Mouse (Mus musculus): Measurements from ENCODE around the gene Faap20. TPM values are rescaled to one million over a fixed set of nuclear protein-coding genes. Genes with fewer than 3 reads are reported as not detected.
"Not testable (repeated sequence)": the region's sequence is repeated elsewhere in the genome, so short reads cannot be mapped to it uniquely, and the experiment has no call there.

Gene Faap20
- polyA plus RNA-seq, 1 experiment from 2014 or later, result 104 TPM

GRCm38 (mm10) chr4:155248054-155248453, 1.5 kb upstream of the Faap20 start:
- not testable (repeated sequence) for H3K36me3 ChIP-seq (ENCODE audit: control insufficient read depth, insufficient read depth, low read length); H3K27me3 ChIP-seq (ENCODE audit: control insufficient read depth, insufficient read depth, low read length); DNase-seq (ENCODE audit: low spot score); ATAC-seq (ENCODE audit: insufficient number of reproducible peaks, low FRiP score, low TSS enrichment, low read depth); H3K4me2 ChIP-seq (ENCODE audit: low read depth, severe bottlenecking); H3K27ac ChIP-seq (replicated peaks; ENCODE audit: low read depth, low read length); H3K9ac ChIP-seq (ENCODE audit: low read length); H3K4me3 ChIP-seq (ENCODE audit: low read depth, low read length); H3K9me3 ChIP-seq (ENCODE audit: control insufficient read depth, low read length)
- H3K4me1 ChIP-seq (ENCODE audit: control insufficient read depth, insufficient read depth, low read length), result peaks cover 22% of the 10 kb centered on the region
- WGBS, result 94% methylated on average over 3 of the region's 3 CpGs

GRCm38 (mm10) chr4:155249257-155249647, 350 bp upstream of the Faap20 start:
- Histone ChIP-seq H3K27me3 (ENCODE audit: control insufficient read depth, insufficient read depth, low read length) (no peaks in the 10 kb centered on the region), H3K4me2 (ENCODE audit: low read depth, severe bottlenecking) (peak overlapping the region; percentile 97), H3K27ac (replicated peaks; ENCODE audit: low read depth, low read length) (peak overlapping the region; percentile 94), H3K9ac (ENCODE audit: low read length) (peak overlapping the region; percentile 83), H3K9me3 (ENCODE audit: control insufficient read depth, low read length) (no peaks in the 10 kb centered on the region), H3K36me3 (ENCODE audit: control insufficient read depth, insufficient read depth, low read length) (no peaks in the 10 kb centered on the region), H3K4me3 (ENCODE audit: low read depth, low read length) (peak overlapping the region; percentile 61), H3K4me1 (ENCODE audit: control insufficient read depth, insufficient read depth, low read length) (peaks cover 22% of the 10 kb centered on the region)
- DNase-seq (ENCODE audit: low spot score), result peak; percentile 98
- 0% methylated on average over 9 of the region's 9 CpGs for WGBS
- ATAC-seq (ENCODE audit: insufficient number of reproducible peaks, low FRiP score, low TSS enrichment, low read depth), result peak; percentile 70

- peak; percentile 35 for DNase-seq (ENCODE audit: low spot score)
- H3K27me3 ChIP-seq (ENCODE audit: control insufficient read depth, insufficient read depth, low read length), result no peaks in the 10 kb centered on the region
- H3K9ac ChIP-seq (ENCODE audit: low read length), result peak overlapping the region; percentile 83
- H3K4me3 ChIP-seq (ENCODE audit: low read depth, low read length), result peak overlapping the region; percentile 61
- ATAC-seq (ENCODE audit: insufficient number of reproducible peaks, low FRiP score, low TSS enrichment, low read depth), result no peak
- peak overlapping the region; percentile 94 for H3K27ac ChIP-seq (replicated peaks; ENCODE audit: low read depth, low read length)
- H3K9me3 ChIP-seq (ENCODE audit: control insufficient read depth, low read length), result no peaks in the 10 kb centered on the region
- H3K4me2 ChIP-seq (ENCODE audit: low read depth, severe bottlenecking), result peak overlapping the region; percentile 97
- H3K4me1 ChIP-seq (ENCODE audit: control insufficient read depth, insufficient read depth, low read length), result peaks cover 22% of the 10 kb centered on the region
- 16% methylated on average over 23 of the region's 23 CpGs for WGBS
- H3K36me3 ChIP-seq (ENCODE audit: control insufficient read depth, insufficient read depth, low read length), result no peaks in the 10 kb centered on the region
Measured at GRCm38 (mm10) chr4:155250361-155251117, 937 bp downstream of the Faap20 start.

- Histone ChIP-seq H3K27ac (replicated peaks; ENCODE audit: low read depth, low read length) (no peak overlapping the region), H3K4me2 (ENCODE audit: low read depth, severe bottlenecking) (peak overlapping the region; percentile 97), H3K36me3 (ENCODE audit: control insufficient read depth, insufficient read depth, low read length) (peaks cover 2% of the 10 kb centered on the region; the same call in 1 of the 2 replicates), H3K4me3 (ENCODE audit: low read depth, low read length) (peak overlapping the region; percentile 61; the same call in 1 of the 2 replicates), H3K27me3 (ENCODE audit: control insufficient read depth, insufficient read depth, low read length) (no peaks in the 10 kb centered on the region), H3K4me1 (ENCODE audit: control insufficient read depth, insufficient read depth, low read length) (peaks cover 22% of the 10 kb centered on the region), H3K9me3 (ENCODE audit: control insufficient read depth, low read length) (no peaks in the 10 kb centered on the region), H3K9ac (ENCODE audit: low read length) (no peak overlapping the region; the same call in none of the 2 replicates)
- DNase-seq (ENCODE audit: low spot score), result no peak
- WGBS, result 83% methylated on average over 3 of the region's 3 CpGs
- no peak for ATAC-seq (ENCODE audit: insufficient number of reproducible peaks, low FRiP score, low TSS enrichment, low read depth)
Measured at GRCm38 (mm10) chr4:155251147-155251546, 1.5 kb downstream of the Faap20 start.

GRCm38 (mm10) chr4:155252253-155252652, 2.7 kb downstream of the Faap20 start:
- Histone ChIP-seq H3K4me2 (ENCODE audit: low read depth, severe bottlenecking) (no peak overlapping the region), H3K4me1 (ENCODE audit: control insufficient read depth, insufficient read depth, low read length) (peaks cover 19% of the 10 kb centered on the region), H3K27me3 (ENCODE audit: control insufficient read depth, insufficient read depth, low read length) (no peaks in the 10 kb centered on the region), H3K36me3 (ENCODE audit: control insufficient read depth, insufficient read depth, low read length) (peaks cover 4% of the 10 kb centered on the region), H3K4me3 (ENCODE audit: low read depth, low read length) (no peak overlapping the region), H3K9me3 (ENCODE audit: control insufficient read depth, low read length) (no peaks in the 10 kb centered on the region), H3K9ac (ENCODE audit: low read length) (no peak overlapping the region), H3K27ac (replicated peaks; ENCODE audit: low read depth, low read length) (no peak overlapping the region)
- DNase-seq (ENCODE audit: low spot score) (no peak), ATAC-seq (ENCODE audit: insufficient number of reproducible peaks, low FRiP score, low TSS enrichment, low read depth) (no peak)
- WGBS, result 90% methylated on average over 6 of the region's 6 CpGs

GRCm38 (mm10) chr4:155264521-155265321, 15.1 kb downstream of the Faap20 start:
- Histone ChIP-seq H3K27ac (replicated peaks; ENCODE audit: low read depth, low read length) (no peak overlapping the region), H3K4me1 (ENCODE audit: control insufficient read depth, insufficient read depth, low read length) (peaks cover 5% of the 10 kb centered on the region; the same call in 1 of the 2 replicates), H3K36me3 (ENCODE audit: control insufficient read depth, insufficient read depth, low read length) (no peaks in the 10 kb centered on the region), H3K9ac (ENCODE audit: low read length) (no peak overlapping the region), H3K9me3 (ENCODE audit: control insufficient read depth, low read length) (no peaks in the 10 kb centered on the region), H3K4me3 (ENCODE audit: low read depth, low read length) (no peak overlapping the region), H3K4me2 (ENCODE audit: low read depth, severe bottlenecking) (no peak overlapping the region), H3K27me3 (ENCODE audit: control insufficient read depth, insufficient read depth, low read length) (no peaks in the 10 kb centered on the region)
- ATAC-seq (ENCODE audit: insufficient number of reproducible peaks, low FRiP score, low TSS enrichment, low read depth) (no peak), DNase-seq (ENCODE audit: low spot score) (no peak)
- WGBS, result 87% methylated on average over 3 of the region's 3 CpGs

- no peaks in the 10 kb centered on the region for H3K9me3 ChIP-seq (ENCODE audit: control insufficient read depth, low read length)
- H3K4me1 ChIP-seq (ENCODE audit: control insufficient read depth, insufficient read depth, low read length), result peaks cover 5% of the 10 kb centered on the region; the same call in 1 of the 2 replicates
- no peak overlapping the region for H3K9ac ChIP-seq (ENCODE audit: low read length)
- no peak overlapping the region for H3K4me2 ChIP-seq (ENCODE audit: low read depth, severe bottlenecking)
- DNase-seq (ENCODE audit: low spot score), result no peak
- no peaks in the 10 kb centered on the region for H3K27me3 ChIP-seq (ENCODE audit: control insufficient read depth, insufficient read depth, low read length)
- H3K27ac ChIP-seq (replicated peaks; ENCODE audit: low read depth, low read length), result no peak overlapping the region
- ATAC-seq (ENCODE audit: insufficient number of reproducible peaks, low FRiP score, low TSS enrichment, low read depth), result no peak
- no peaks in the 10 kb centered on the region for H3K36me3 ChIP-seq (ENCODE audit: control insufficient read depth, insufficient read depth, low read length)
- WGBS, result 80% methylated on average over 7 of the region's 7 CpGs
- no peak overlapping the region for H3K4me3 ChIP-seq (ENCODE audit: low read depth, low read length)
Measured at GRCm38 (mm10) chr4:155267047-155267543, 17.5 kb downstream of the Faap20 start.

- Histone ChIP-seq H3K27ac (replicated peaks; ENCODE audit: low read depth, low read length) (no peak overlapping the region), H3K4me2 (ENCODE audit: low read depth, severe bottlenecking) (no peak overlapping the region), H3K27me3 (ENCODE audit: control insufficient read depth, insufficient read depth, low read length) (no peaks in the 10 kb centered on the region), H3K36me3 (ENCODE audit: control insufficient read depth, insufficient read depth, low read length) (no peaks in the 10 kb centered on the region), H3K9me3 (ENCODE audit: control insufficient read depth, low read length) (no peaks in the 10 kb centered on the region), H3K9ac (ENCODE audit: low read length) (no peak overlapping the region), H3K4me1 (ENCODE audit: control insufficient read depth, insufficient read depth, low read length) (peaks cover 5% of the 10 kb centered on the region; the same call in 1 of the 2 replicates), H3K4me3 (ENCODE audit: low read depth, low read length) (no peak overlapping the region)
- DNase-seq (ENCODE audit: low spot score), result no peak
- ATAC-seq (ENCODE audit: insufficient number of reproducible peaks, low FRiP score, low TSS enrichment, low read depth), result no peak; the same call in 1 of the 2 replicates
- 57% methylated on average over 12 of the region's 12 CpGs for WGBS
Measured at GRCm38 (mm10) chr4:155267639-155268175, 18.1 kb downstream of the Faap20 start.
